Mouse (Mus musculus) layer of hippocampus, adult 11-12 months (tissue): ENCODE measurements around the gene Psmd6.

Experiments
- DNase-seq: peaks from one replicate; pipeline ENCODE4 v3.0.0; 2022; ENCODE audit warnings: low spot score

The Psmd6 gene

GRCm38 (mm10) chr14:14064486-14065141 lies 56.2 kb downstream of the Psmd6 start:
- DNase-seq: no peak

GRCm38 (mm10) chr14:14063382-14063781 lies 57.4 kb downstream of the Psmd6 start:
- DNase-seq: no peak

GRCm38 (mm10) chr14:14062531-14063245 lies 58.1 kb downstream of the Psmd6 start:
- no peak for DNase-seq
